Mouse (Mus musculus) thymus, adult 2 months (tissue): ENCODE results near the gene Nedd8. TPM values are rescaled to one million over a fixed set of nuclear protein-coding genes. Genes with fewer than 3 reads are reported as not detected.

Experiments used
- DNase-seq: peaks from one replicate; pipeline ENCODE4 v3.0.0; 2021
- H3K27ac ChIP-seq: fragments of 200-500 bp; 2 replicates; pipeline ENCODE4 v1.5.1; 2012; ENCODE audit warnings: low read length, control low read depth; ENCODE audit not compliant: control insufficient read depth, insufficient read depth
- H3K27me3 ChIP-seq: fragments of 200-500 bp; 2 replicates; pipeline ENCODE4 v1.6.1; 2012; ENCODE audit warnings: mild to moderate bottlenecking, low read length, moderate library complexity, mixed read lengths; ENCODE audit not compliant: control insufficient read depth, insufficient read depth
- H3K36me3 ChIP-seq: fragments of 200-500 bp; 2 replicates; pipeline ENCODE4 v1.6.1; 2012; ENCODE audit warnings: mild to moderate bottlenecking, low read length, moderate library complexity; ENCODE audit not compliant: control insufficient read depth, insufficient read depth
- H3K4me1 ChIP-seq: fragments of 200-500 bp; replicated peaks from 2 replicates; pipeline ENCODE4 v1.6.1; 2012; ENCODE audit warnings: low read length; ENCODE audit not compliant: control insufficient read depth, insufficient read depth
- H3K4me3 ChIP-seq: fragments of 200-500 bp; 2 replicates; pipeline ENCODE4 v1.5.1; 2012; ENCODE audit warnings: mild to moderate bottlenecking, low read length, control low read depth, moderate library complexity; ENCODE audit not compliant: control insufficient read depth, insufficient read depth
- CTCF ChIP-seq: fragments of 200-500 bp; IDR thresholded peaks from 2 replicates; pipeline ENCODE4 v1.5.1; 2012; ENCODE audit warnings: mild to moderate bottlenecking, control low read depth, low read length, moderate library complexity, borderline replicate concordance; ENCODE audit not compliant: control insufficient read depth, poor library complexity, insufficient read depth; ENCODE audit errors: extremely low read depth
- POLR2A ChIP-seq: fragments of 200-500 bp; IDR thresholded peaks from 2 replicates; pipeline ENCODE4 v1.6.1; 2012; ENCODE audit warnings: mild to moderate bottlenecking, low read length, control low read depth, moderate library complexity; ENCODE audit not compliant: control insufficient read depth, poor library complexity, insufficient read depth; ENCODE audit errors: extremely low read depth
- WGBS: fragments of 180-500 bp; shearing (Covaris S2); methylation state at CpG from one replicate; pipeline ENCODE4 v1.1.7; 2018; 5-methylcytosine and 5-hydroxymethylcytosine counted together
- polyA plus RNA-seq: library from polyadenylated mRNA; depleted of rRNA; stranded (reverse); fragments of >200 nt; gene quantifications from 2 replicates; pipeline ENCODE4 v1.2.3, GENCODE M21; 2012

Gene Nedd8
- polyA plus RNA-seq, 1 experiment = 416 TPM

- no peak overlapping the region for H3K27ac ChIP-seq
- H3K4me1 ChIP-seq = peaks cover 8% of the 10 kb centered on the region
- peaks cover 39% of the 10 kb centered on the region for H3K36me3 ChIP-seq
- TF ChIP-seq POLR2A (no peak), CTCF (no peak)
- no peak for DNase-seq
- WGBS = 85% methylated on average over 4 of the region's 4 CpGs
- no peaks in the 10 kb centered on the region for H3K27me3 ChIP-seq
- no peak overlapping the region for H3K4me3 ChIP-seq
Measured at GRCm38 (mm10) chr14:55677615-55678014, 5.7 kb upstream of the Nedd8 start.

- TF ChIP-seq CTCF = no peak
- TF ChIP-seq POLR2A = no peak
- no peak for DNase-seq
- Histone ChIP-seq H3K27ac (no peak overlapping the region; the same call in 1 of the 2 replicates), H3K4me1 (peaks cover 3% of the 10 kb centered on the region; the same call in 1 of the 2 replicates), H3K27me3 (no peaks in the 10 kb centered on the region), H3K36me3 (peaks cover 15% of the 10 kb centered on the region), H3K4me3 (no peak overlapping the region)
- 62% methylated on average over 7 of the region's 7 CpGs for WGBS
Measured at GRCm38 (mm10) chr14:55672741-55673060, 777 bp upstream of the Nedd8 start.

GRCm38 (mm10) chr14:55671486-55671832, 465 bp downstream of the Nedd8 start:
- peak overlapping the region; percentile 76 for H3K4me3 ChIP-seq
- DNase-seq = no peak
- WGBS = under 1% methylated on average over 12 of the region's 12 CpGs
- no peak overlapping the region for H3K27ac ChIP-seq
- no peak for TF ChIP-seq CTCF
- no peaks in the 10 kb centered on the region for H3K27me3 ChIP-seq
- peaks cover 6% of the 10 kb centered on the region; the same call in 1 of the 2 replicates for H3K36me3 ChIP-seq
- H3K4me1 ChIP-seq = peaks cover 3% of the 10 kb centered on the region; the same call in 1 of the 2 replicates

GRCm38 (mm10) chr14:55660636-55661035, 11.3 kb downstream of the Nedd8 start:
- H3K27me3 ChIP-seq = no peaks in the 10 kb centered on the region
- TF ChIP-seq POLR2A (no peak), CTCF (no peak)
- 60% methylated on average over 2 of the region's 2 CpGs for WGBS
- H3K4me3 ChIP-seq = peak overlapping the region; percentile 97; the same call in 1 of the 2 replicates
- no peak overlapping the region for H3K27ac ChIP-seq
- peaks cover 19% of the 10 kb centered on the region for H3K36me3 ChIP-seq
- H3K4me1 ChIP-seq = peaks cover 6% of the 10 kb centered on the region; the same call in 1 of the 2 replicates
- no peak for DNase-seq

GRCm38 (mm10) chr14:55659960-55660573, 11.9 kb downstream of the Nedd8 start, which contains the start of gene Mdp1:
TSS of gene Mdp1 (minus strand) at chr14:55660508.
- peak within 1 kb of the TSS; percentile 97 for H3K4me3 ChIP-seq
- peak; percentile 73 for DNase-seq
- WGBS = under 1% methylated on average over 39 of the region's 39 CpGs
- H3K36me3 ChIP-seq = peaks cover 19% of the 10 kb centered on the region
- H3K27me3 ChIP-seq = no peaks in the 10 kb centered on the region
- peaks cover 6% of the 10 kb centered on the region; the same call in 1 of the 2 replicates for H3K4me1 ChIP-seq
- peak within 1 kb of the TSS; percentile 53 for H3K27ac ChIP-seq
- TF ChIP-seq POLR2A = peak; percentile 40; the same call in 1 of the 2 replicates
- peak; percentile 68; the same call in 1 of the 2 replicates for TF ChIP-seq CTCF

- TF ChIP-seq CTCF (no peak), POLR2A (no peak)
- Histone ChIP-seq H3K4me1 (peaks cover 6% of the 10 kb centered on the region; the same call in 1 of the 2 replicates), H3K36me3 (peaks cover 15% of the 10 kb centered on the region), H3K4me3 (no peak overlapping the region), H3K27me3 (no peaks in the 10 kb centered on the region), H3K27ac (no peak overlapping the region)
- DNase-seq = no peak
- WGBS = 93% methylated on average over 5 of the region's 5 CpGs
Measured at GRCm38 (mm10) chr14:55658011-55658410, 13.9 kb downstream of the Nedd8 start.
